In the genomic region with DNA sequence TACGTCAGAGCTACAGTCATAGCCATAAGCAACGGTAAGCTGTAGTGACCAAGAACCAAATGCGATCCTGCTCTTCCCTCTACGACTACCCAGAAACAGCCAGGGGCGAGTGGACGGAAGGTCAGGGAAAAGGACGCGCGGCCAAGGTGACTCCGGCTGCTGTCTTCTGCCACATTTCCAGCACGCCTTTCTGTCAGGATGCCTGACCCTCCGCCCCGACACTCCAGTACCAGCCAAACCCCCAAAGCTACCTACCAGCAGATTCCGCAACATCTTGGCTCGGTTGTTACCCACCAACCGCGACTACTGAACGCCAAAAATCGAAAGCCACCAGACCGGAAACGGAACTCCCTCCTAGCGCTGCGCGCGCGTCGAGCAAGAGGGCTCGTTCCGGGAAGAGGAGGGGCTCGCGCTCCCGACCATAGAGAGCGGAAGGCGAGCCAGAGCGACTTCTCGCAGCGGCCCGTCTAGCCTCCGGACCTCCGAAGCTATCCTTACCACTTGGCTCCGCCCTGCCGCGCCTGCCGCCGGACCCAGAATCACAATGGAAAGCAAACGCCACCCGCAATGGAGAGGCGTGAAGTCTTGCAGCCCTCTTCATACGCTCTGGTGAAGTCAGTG, we compare ENCODE assay signal across 8 mouse cellular contexts. TPM values are rescaled to one million over a fixed set of nuclear protein-coding genes. Genes with fewer than 3 reads are reported as not detected.
A peak's percentile ranks its signal among the peaks of the same experiment; 100 is the strongest.
DNase-seq lines count a peak whose midpoint lies in the region; ATAC-seq lines count a peak whose summit lies in the region.

A gene (minus strand): TSS at position 494 of the 621 bp plus-strand sequence.

- H3K9ac ChIP-seq in forebrain, embryonic 14.5 days (ENCODE audit: low read length) = peak within 1 kb of the TSS; percentile 88
- peak within 1 kb of the TSS; percentile 81 for H3K9ac ChIP-seq in neural tube, embryonic 15.5 days (replicated peaks)

- H3K36me3 ChIP-seq in forebrain, embryonic 14.5 days (ENCODE audit: control insufficient read depth, insufficient read depth, low read length) = peaks cover 21% of the 10 kb centered on the region
- H3K36me3 ChIP-seq in neural tube, embryonic 15.5 days = peaks cover 18% of the 10 kb centered on the region

- ATAC-seq in forebrain, embryonic 14.5 days = peak; percentile 100
- ATAC-seq in neural tube, embryonic 15.5 days (ENCODE audit: low FRiP score) = peak; percentile 100

- no peaks in the 10 kb centered on the region for H3K27me3 ChIP-seq in forebrain, embryonic 14.5 days (replicated peaks; ENCODE audit: control insufficient read depth, insufficient read depth, low read length)
- H3K27me3 ChIP-seq in neural tube, embryonic 15.5 days (replicated peaks) = no peaks in the 10 kb centered on the region

- DNase-seq in ES-CJ7 (ENCODE audit: low read depth, low spot score) = peak; percentile 94
- peak; percentile 92 for DNase-seq in cerebellum, adult 11 months
- peak; percentile 98 for DNase-seq in forebrain, embryonic 14.5 days (ENCODE audit: low spot score)
- peak; percentile 96 to 97 for DNase-seq in heart, postnatal 14 days
- DNase-seq in layer of hippocampus, adult 11-12 months (ENCODE audit: low spot score) = peak; percentile 96
- peak; percentile 95 to 97 for DNase-seq in lung, adult 18-20 months
- DNase-seq in testis, postnatal 14 days (ENCODE audit: low spot score) = peak; percentile 96

- WGBS in forebrain, embryonic 14.5 days = under 1% methylated on average over 48 of the region's 49 CpGs
- WGBS in neural tube, embryonic 15.5 days = under 1% methylated on average over 49 of the region's 49 CpGs

- H3K4me1 ChIP-seq in forebrain, embryonic 14.5 days (ENCODE audit: control insufficient read depth, insufficient read depth, low read length) = peaks cover 4% of the 10 kb centered on the region; the same call in 1 of the 2 replicates
- peaks cover 21% of the 10 kb centered on the region for H3K4me1 ChIP-seq in neural tube, embryonic 15.5 days

- intact Hi-C loops in heart, postnatal 14 days (cut with DNase I) = loop anchor here (2.0 kb wide), 1 partner anchor 33 kb away; a partner anchor contains a TSS

- peak within 1 kb of the TSS; percentile 53 for H3K4me2 ChIP-seq in forebrain, embryonic 14.5 days (ENCODE audit: low read length)
- H3K4me2 ChIP-seq in neural tube, embryonic 15.5 days = peak within 1 kb of the TSS; percentile 67

- no peaks in the 10 kb centered on the region for H3K9me3 ChIP-seq in forebrain, embryonic 14.5 days (replicated peaks; ENCODE audit: control insufficient read depth, low read length)
- H3K9me3 ChIP-seq in neural tube, embryonic 15.5 days (replicated peaks) = no peaks in the 10 kb centered on the region

- peak within 1 kb of the TSS; percentile 88 for H3K4me3 ChIP-seq in forebrain, embryonic 14.5 days (ENCODE audit: low read depth, low read length)
- H3K4me3 ChIP-seq in neural tube, embryonic 15.5 days (replicated peaks) = peak within 1 kb of the TSS; percentile 78

- peak within 1 kb of the TSS; percentile 83 for H3K27ac ChIP-seq in forebrain, embryonic 14.5 days (ENCODE audit: low read depth, low read length)
- H3K27ac ChIP-seq in neural tube, embryonic 15.5 days (replicated peaks) = peak within 1 kb of the TSS; percentile 85

RNA-seq across cellular contexts. Expression of the gene that starts here (rescaled TPM):
- 791 and 901 TPM in 2 replicates for polyA plus RNA-seq in forebrain, embryonic 14.5 days (2014; fragmentation: Nextera tagmentation; extraction: Ambion mirVana)
- total RNA-seq in heart, postnatal 14 days (2021) = 1,000 to 10,000 TPM in 1 of 2 experiments, 100 to 1,000 TPM in 1; 995 to 1,001 TPM
- polyA plus RNA-seq in neural tube, embryonic 15.5 days (2015; fragmentation: Nextera tagmentation; extraction: Ambion mirVana) = 849 and 1,018 TPM in 2 replicates

Comparison
In these comparisons a context has a peak if more than half of its experiments do, and no peak if none do; other contexts are left out.
1. Peak in every context shown above with its lines: DNase-seq, ATAC-seq, H3K4me3 ChIP-seq and H3K27ac ChIP-seq.